In the genomic region with DNA sequence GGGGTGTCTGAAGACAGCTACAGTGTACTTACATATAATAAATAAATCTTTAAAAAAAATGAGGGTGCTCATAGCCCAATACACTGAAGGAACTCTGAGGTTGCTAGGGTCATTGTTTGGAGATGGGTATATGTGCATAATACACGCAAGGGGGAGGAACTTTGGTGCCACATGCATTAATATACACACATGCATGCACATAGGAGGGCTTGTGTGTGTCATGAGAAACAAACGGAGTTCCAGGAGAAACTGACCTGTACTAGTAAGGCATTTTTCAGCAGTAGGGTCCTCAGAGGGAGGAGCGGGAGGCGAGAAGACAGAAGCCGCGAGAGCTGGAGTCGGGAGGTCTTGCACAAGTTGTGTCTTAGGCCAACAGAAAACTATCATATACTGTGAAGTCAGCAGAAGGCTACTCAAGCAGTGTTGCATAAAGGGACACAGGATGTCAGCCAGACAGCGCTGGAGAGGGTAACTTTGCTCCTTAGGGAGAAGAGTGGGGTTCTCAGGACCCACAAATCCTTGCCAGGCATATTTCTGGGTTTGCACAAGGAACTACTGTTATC, we compare ENCODE assay signal across 8 mouse cellular contexts. TPM values are rescaled to one million over a fixed set of nuclear protein-coding genes. Genes with fewer than 3 reads are reported as not detected.
DNase-seq lines count a peak whose midpoint lies in the region; ATAC-seq and TF ChIP-seq lines count a peak whose summit lies in the region.

No protein-coding gene starts in this region.

- peak overlapping the region; percentile 15; the same call in 1 of the 2 replicates for H3K4me3 ChIP-seq in lung, embryonic 14.5 days (ENCODE audit: low read depth, low read length)
- H3K4me3 ChIP-seq in heart, embryonic 15.5 days: 0 out of 2 replicates have a peak overlapping the region, but pooled peaks have one; percentile 10
- H3K4me3 ChIP-seq in liver, postnatal 0 days (ENCODE audit: low read depth, low read length): peak overlapping the region; percentile 0; the same call in 1 of the 2 replicates
- 0 out of 2 replicates have a peak overlapping the region, but pooled peaks have one; percentile 4 for H3K4me3 ChIP-seq in stomach, embryonic 15.5 days (replicated peaks)

- H3K9ac ChIP-seq in lung, embryonic 14.5 days: no peak overlapping the region
- no peak overlapping the region for H3K9ac ChIP-seq in heart, embryonic 15.5 days
- H3K9ac ChIP-seq in liver, postnatal 0 days (replicated peaks): no peak overlapping the region
- H3K9ac ChIP-seq in stomach, embryonic 15.5 days: no peak overlapping the region

- H3K27me3 ChIP-seq in lung, embryonic 14.5 days (ENCODE audit: insufficient read depth, low read length): no peaks in the 10 kb centered on the region
- H3K27me3 ChIP-seq in heart, embryonic 15.5 days: no peaks in the 10 kb centered on the region
- H3K27me3 ChIP-seq in liver, postnatal 0 days (ENCODE audit: insufficient read depth, low read length): no peaks in the 10 kb centered on the region
- H3K27me3 ChIP-seq in stomach, embryonic 15.5 days (replicated peaks): no peaks in the 10 kb centered on the region

- peak overlapping the region; percentile 57 for H3K4me2 ChIP-seq in lung, embryonic 14.5 days
- H3K4me2 ChIP-seq in heart, embryonic 15.5 days: peak overlapping the region; percentile 49
- H3K4me2 ChIP-seq in liver, postnatal 0 days (ENCODE audit: low read depth, low read length): peak overlapping the region; percentile 33
- peak overlapping the region; percentile 50 for H3K4me2 ChIP-seq in stomach, embryonic 15.5 days

- no peaks in the 10 kb centered on the region for H3K9me3 ChIP-seq in lung, embryonic 14.5 days (ENCODE audit: low read depth, low read length)
- H3K9me3 ChIP-seq in heart, embryonic 15.5 days (replicated peaks): no peaks in the 10 kb centered on the region
- no peaks in the 10 kb centered on the region for H3K9me3 ChIP-seq in liver, postnatal 0 days (ENCODE audit: low read length)
- H3K9me3 ChIP-seq in stomach, embryonic 15.5 days: no peaks in the 10 kb centered on the region

- ATAC-seq in lung, embryonic 14.5 days (ENCODE audit: insufficient read depth): peak; percentile 87
- ATAC-seq in heart, embryonic 15.5 days (replicated peaks; ENCODE audit: insufficient number of reproducible peaks, insufficient read depth, low FRiP score, low read depth): peak; percentile 61
- ATAC-seq in liver, postnatal 0 days: peak; percentile 67
- no peak; the same call in 1 of the 2 replicates for ATAC-seq in stomach, embryonic 15.5 days (ENCODE audit: insufficient read depth, low FRiP score, low read depth)

- TF ChIP-seq EP300 in liver, postnatal 0 days (IDR thresholded peaks at IDR 0.05; ENCODE audit: low read depth): no peak

- H3K4me1 ChIP-seq in lung, embryonic 14.5 days (ENCODE audit: insufficient read depth): no peaks in the 10 kb centered on the region
- H3K4me1 ChIP-seq in heart, embryonic 15.5 days (replicated peaks): peaks cover 34% of the 10 kb centered on the region
- H3K4me1 ChIP-seq in liver, postnatal 0 days (ENCODE audit: insufficient read depth): peaks cover 20% of the 10 kb centered on the region
- no peaks in the 10 kb centered on the region for H3K4me1 ChIP-seq in stomach, embryonic 15.5 days

- H3K36me3 ChIP-seq in lung, embryonic 14.5 days (ENCODE audit: insufficient read depth): no peaks in the 10 kb centered on the region
- H3K36me3 ChIP-seq in heart, embryonic 15.5 days: no peaks in the 10 kb centered on the region
- H3K36me3 ChIP-seq in liver, postnatal 0 days (replicated peaks; ENCODE audit: insufficient read depth, low read length): no peaks in the 10 kb centered on the region
- no peaks in the 10 kb centered on the region for H3K36me3 ChIP-seq in stomach, embryonic 15.5 days

- 46% methylated on average over 8 of the region's 8 CpGs for WGBS in lung, embryonic 14.5 days
- 60% methylated on average over 8 of the region's 8 CpGs for WGBS in heart, embryonic 15.5 days
- WGBS in liver, postnatal 0 days (ENCODE audit: insufficient replicate concordance): 49% methylated on average over 8 of the region's 8 CpGs
- WGBS in stomach, embryonic 15.5 days: 55% methylated on average over 8 of the region's 8 CpGs

- peak overlapping the region; percentile 76 for H3K27ac ChIP-seq in lung, embryonic 14.5 days (ENCODE audit: low read depth)
- peak overlapping the region; percentile 47 for H3K27ac ChIP-seq in heart, embryonic 15.5 days
- no peak overlapping the region for H3K27ac ChIP-seq in liver, postnatal 0 days (ENCODE audit: low read depth)
- H3K27ac ChIP-seq in stomach, embryonic 15.5 days: peak overlapping the region; percentile 1; the same call in 1 of the 2 replicates

- DNase-seq in lung, embryonic 14.5 days: peak; percentile 74
- no peak for DNase-seq in lung, postnatal 25 days (ENCODE audit: low spot score)
- no peak for DNase-seq in liver, postnatal 0 days
- DNase-seq in T-cell, adult 2 months (ENCODE audit: low spot score): no peak
- DNase-seq in thymus, postnatal 4 days: no peak
- DNase-seq in layer of hippocampus, postnatal 10 days (ENCODE audit: low spot score in 2 of 2): no peak

- no peak for TF ChIP-seq CTCF in lung, embryonic 14.5 days (IDR thresholded peaks at IDR 0.05; ENCODE audit: low read depth)
- no peak for TF ChIP-seq CTCF in liver, postnatal 0 days (IDR thresholded peaks at IDR 0.05; ENCODE audit: low read depth)

RNA-seq across cellular contexts. Expression of gene Mcrs1, which starts 7.5 kb away (rescaled TPM):
- 142 and 155 TPM in 2 replicates for polyA plus RNA-seq in lung, embryonic 14.5 days (2014; fragmentation: Nextera tagmentation; extraction: Ambion mirVana)
- 134 and 159 TPM in 2 replicates for polyA plus RNA-seq in heart, embryonic 15.5 days (2015; fragmentation: Nextera tagmentation; extraction: Ambion mirVana)
- 25.1 and 27.2 TPM in 2 replicates for polyA plus RNA-seq in liver, postnatal 0 days (2015; fragmentation: Nextera tagmentation; extraction: Ambion mirVana)
- 107 and 122 TPM in 2 replicates for polyA plus RNA-seq in stomach, embryonic 15.5 days (2015; fragmentation: Nextera tagmentation; extraction: Ambion mirVana)
- total RNA-seq in layer of hippocampus, postnatal 10 days (2021): 100 to 1,000 TPM in 1 of 2 experiments, 10 to 100 TPM in 1; 96.8 to 100 TPM

RNA-seq across cellular contexts. Expression of gene Kcnh3, which starts 34.6 kb away (rescaled TPM):
- polyA plus RNA-seq in lung, embryonic 14.5 days (2014; fragmentation: Nextera tagmentation; extraction: Ambion mirVana): 0.37 and 0.60 TPM in 2 replicates
- polyA plus RNA-seq in heart, embryonic 15.5 days (2015; fragmentation: Nextera tagmentation; extraction: Ambion mirVana): 0.44 and 1.1 TPM in 2 replicates
- polyA plus RNA-seq in liver, postnatal 0 days (2015; fragmentation: Nextera tagmentation; extraction: Ambion mirVana): 0.05 and 0.07 TPM in 2 replicates
- 0.77 and 1.2 TPM in 2 replicates for polyA plus RNA-seq in stomach, embryonic 15.5 days (2015; fragmentation: Nextera tagmentation; extraction: Ambion mirVana)
- 100 to 1,000 TPM in 1 of 2 experiments, 10 to 100 TPM in 1; 91.5 to 105 TPM for total RNA-seq in layer of hippocampus, postnatal 10 days (2021)

RNA-seq across cellular contexts. Expression of gene Prpf40b, which starts 35.6 kb away (rescaled TPM):
- polyA plus RNA-seq in lung, embryonic 14.5 days (2014; fragmentation: Nextera tagmentation; extraction: Ambion mirVana): 48.3 and 59.1 TPM in 2 replicates
- 37.2 and 42.1 TPM in 2 replicates for polyA plus RNA-seq in heart, embryonic 15.5 days (2015; fragmentation: Nextera tagmentation; extraction: Ambion mirVana)
- 7.1 and 8.6 TPM in 2 replicates for polyA plus RNA-seq in liver, postnatal 0 days (2015; fragmentation: Nextera tagmentation; extraction: Ambion mirVana)
- 42.8 and 46.3 TPM in 2 replicates for polyA plus RNA-seq in stomach, embryonic 15.5 days (2015; fragmentation: Nextera tagmentation; extraction: Ambion mirVana)
- 100 to 1,000 TPM in 1 of 2 experiments, 10 to 100 TPM in 1; 85.8 to 105 TPM for total RNA-seq in layer of hippocampus, postnatal 10 days (2021)

RNA-seq across cellular contexts. Expression of gene Fam186b, which starts 36.4 kb away (rescaled TPM):
- polyA plus RNA-seq in lung, embryonic 14.5 days (2014; fragmentation: Nextera tagmentation; extraction: Ambion mirVana): 0.05 and 0.15 TPM in 2 replicates
- 0.09 and 0.47 TPM in 2 replicates for polyA plus RNA-seq in heart, embryonic 15.5 days (2015; fragmentation: Nextera tagmentation; extraction: Ambion mirVana)
- not detected in 2 replicates for polyA plus RNA-seq in liver, postnatal 0 days (2015; fragmentation: Nextera tagmentation; extraction: Ambion mirVana)
- 0.06 and 0.23 TPM in 2 replicates for polyA plus RNA-seq in stomach, embryonic 15.5 days (2015; fragmentation: Nextera tagmentation; extraction: Ambion mirVana)
- total RNA-seq in layer of hippocampus, postnatal 10 days (2021): 1 to 10 TPM; 2.0 to 2.1 TPM
